Comparison of ENCODE assay signal across 16 mouse cellular contexts in genomic region chr9:99492634-99493200, GRCm38 (mm10). TPM values are rescaled to one million over a fixed set of nuclear protein-coding genes. Genes with fewer than 3 reads are reported as not detected.
"Had no signal": no experiment of that assay in that cellular context is flagged by ENCODE, and none has a peak within 500 bp of the region (broad histone marks: within the 10 kb centered on the region; RNA-seq: fewer than 3 reads in every experiment).

No protein-coding gene starts in this region.

- H3K4me3 ChIP-seq: limb, embryonic 13.5 days; midbrain, embryonic 13.5 days had no signal

- DNase-seq: kidney, adult 11 months; kidney, adult 9 months; kidney, postnatal 36 days; left cerebral cortex, postnatal 4 days; lung, adult 18-20 months; right cerebral cortex, adult 18-20 months; right cerebral cortex, postnatal 25 days; thymus, postnatal 14 days had no signal

- ATAC-seq: midbrain, embryonic 13.5 days had no signal

- H3K4me1 ChIP-seq: limb, embryonic 13.5 days; midbrain, embryonic 13.5 days had no signal

- H3K27me3 ChIP-seq: limb, embryonic 13.5 days; midbrain, embryonic 13.5 days had no signal

- H3K27ac ChIP-seq: kidney, postnatal 0 days; limb, embryonic 13.5 days; liver, embryonic 14.5 days; midbrain, embryonic 13.5 days had no signal

RNA-seq across cellular contexts. Expression of gene Nme9, which starts 41.4 kb away (rescaled TPM):
- total RNA-seq: left cerebral cortex, adult 18-20 months; left cerebral cortex, postnatal 10 days; liver, adult 2 months had no signal
- polyA plus RNA-seq: limb, embryonic 13.5 days; liver, adult 2 months; neural tube, embryonic 14.5 days had no signal
